Mouse (Mus musculus): ENCODE data around the gene Smarcb1. TPM values are rescaled to one million over a fixed set of nuclear protein-coding genes. Genes with fewer than 3 reads are reported as not detected.

The Smarcb1 gene
- polyA plus RNA-seq, 1 experiment from 2014 or later: 109 TPM

DNA sequence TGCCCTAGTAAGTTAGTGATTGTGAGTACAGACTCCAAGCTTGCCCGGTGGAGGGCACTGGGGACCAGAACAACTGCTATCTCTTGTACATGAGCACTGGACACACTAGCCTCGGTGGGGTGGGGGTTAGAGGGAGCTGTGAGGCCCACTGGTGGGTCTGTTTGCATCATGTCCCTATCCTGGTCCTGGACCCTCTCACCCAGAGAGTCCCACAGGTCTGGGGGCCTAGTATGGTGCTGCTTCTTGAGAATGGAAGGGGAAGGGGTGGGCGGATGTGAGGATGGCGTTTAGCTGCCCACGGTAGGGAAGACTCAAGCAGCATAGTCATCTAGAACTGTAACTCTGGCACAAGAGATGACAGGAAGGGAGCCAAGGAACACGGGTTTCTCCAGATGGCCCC, 66.6 kb downstream of the Smarcb1 start:
- ATAC-seq: no peak
- 77% methylated on average over 6 of the region's 6 CpGs for WGBS
- TF ChIP-seq CTCF (IDR thresholded peaks at IDR 0.05) (no peak), EP300 (IDR thresholded peaks at IDR 0.05) (no peak)

GRCm38 (mm10) chr10:75854096-75854495, 67.3 kb downstream of the Smarcb1 start:
- Histone ChIP-seq H3K27me3 (replicated peaks; ENCODE audit: insufficient read depth, low read length) (no peaks in the 10 kb centered on the region), H3K36me3 (ENCODE audit: insufficient read depth, low read length) (no peaks in the 10 kb centered on the region), H3K4me1 (ENCODE audit: insufficient read depth, low read depth, low read length) (peaks cover 3% of the 10 kb centered on the region; the same call in 1 of the 2 replicates), H3K4me3 (ENCODE audit: low read depth, low read length) (no peak overlapping the region), H3K9me3 (ENCODE audit: low read length) (no peaks in the 10 kb centered on the region), H3K9ac (replicated peaks; ENCODE audit: low read depth) (no peak overlapping the region), H3K27ac (ENCODE audit: low read length) (no peak overlapping the region), H3K4me2 (replicated peaks; ENCODE audit: low read depth, low read length) (no peak overlapping the region)
- TF ChIP-seq CTCF (IDR thresholded peaks at IDR 0.05) (no peak), EP300 (IDR thresholded peaks at IDR 0.05) (no peak)
- no peak for DNase-seq (ENCODE audit: low spot score)
- 38% methylated on average over 5 of the region's 5 CpGs for WGBS
- no peak for ATAC-seq

More for the DNA sequence above, 66.6 kb downstream of the Smarcb1 start:
- no peak overlapping the region for H3K27ac ChIP-seq (ENCODE audit: low read length)
- H3K4me1 ChIP-seq (ENCODE audit: insufficient read depth, low read depth, low read length): peaks cover 4% of the 10 kb centered on the region; the same call in 1 of the 2 replicates
- H3K36me3 ChIP-seq (ENCODE audit: insufficient read depth, low read length): no peaks in the 10 kb centered on the region
- no peaks in the 10 kb centered on the region for H3K27me3 ChIP-seq (replicated peaks; ENCODE audit: insufficient read depth, low read length)
- H3K9ac ChIP-seq (replicated peaks; ENCODE audit: low read depth): no peak overlapping the region
- H3K9me3 ChIP-seq (ENCODE audit: low read length): no peaks in the 10 kb centered on the region
- no peak for DNase-seq (ENCODE audit: low spot score)
- no peak overlapping the region for H3K4me3 ChIP-seq (ENCODE audit: low read depth, low read length)
- no peak overlapping the region for H3K4me2 ChIP-seq (replicated peaks; ENCODE audit: low read depth, low read length)

- no peaks in the 10 kb centered on the region for H3K4me1 ChIP-seq (ENCODE audit: insufficient read depth, low read depth, low read length)
- no peak overlapping the region for H3K27ac ChIP-seq (ENCODE audit: low read length)
- no peaks in the 10 kb centered on the region for H3K27me3 ChIP-seq (replicated peaks; ENCODE audit: insufficient read depth, low read length)
- DNase-seq (ENCODE audit: low spot score): peak; percentile 88
- H3K4me3 ChIP-seq (ENCODE audit: low read depth, low read length): no peak overlapping the region
- H3K9ac ChIP-seq (replicated peaks; ENCODE audit: low read depth): no peak overlapping the region
- peak; percentile 79 for ATAC-seq
- WGBS: 30% methylated on average over 10 of the region's 10 CpGs
- no peaks in the 10 kb centered on the region for H3K36me3 ChIP-seq (ENCODE audit: insufficient read depth, low read length)
- no peak overlapping the region for H3K4me2 ChIP-seq (replicated peaks; ENCODE audit: low read depth, low read length)
- no peaks in the 10 kb centered on the region for H3K9me3 ChIP-seq (ENCODE audit: low read length)
- TF ChIP-seq CTCF (IDR thresholded peaks at IDR 0.05) (peak; percentile 84), EP300 (IDR thresholded peaks at IDR 0.05) (no peak)
These were observed 68.0 kb downstream of the Smarcb1 start for GRCm38 (mm10) chr10:75853452-75853851.

DNA sequence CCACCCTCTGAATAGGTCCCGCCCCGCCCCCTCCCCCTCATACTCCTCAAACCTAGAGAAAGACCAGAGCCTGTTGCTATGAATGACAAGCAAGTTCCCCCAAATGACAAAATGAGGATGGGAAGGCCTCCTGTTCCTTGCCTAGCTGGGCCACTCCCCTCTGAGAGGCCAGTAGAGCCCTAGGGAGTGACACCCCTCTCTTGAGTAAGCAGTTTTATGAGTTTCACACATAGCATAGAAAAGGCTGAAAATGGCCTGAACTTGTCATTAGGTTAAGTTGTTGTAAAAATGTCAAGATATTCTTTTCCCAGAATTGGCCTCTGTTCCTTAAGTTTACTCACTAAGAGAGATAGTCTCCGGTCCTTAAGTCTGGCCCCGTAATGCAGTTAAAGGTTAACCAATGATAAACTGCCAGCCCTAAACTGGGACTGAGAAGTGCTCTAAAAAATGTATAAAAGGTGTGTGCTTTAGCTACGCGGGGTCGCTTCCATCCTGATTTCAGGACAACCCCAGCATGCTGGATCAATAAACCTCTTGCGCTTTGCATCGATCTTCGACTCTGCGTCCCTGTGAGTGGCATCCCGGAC, 68.8 kb downstream of the Smarcb1 start:
- WGBS: 70% methylated on average over 12 of the region's 12 CpGs
- no peak overlapping the region for H3K9ac ChIP-seq (replicated peaks; ENCODE audit: low read depth)

DNA sequence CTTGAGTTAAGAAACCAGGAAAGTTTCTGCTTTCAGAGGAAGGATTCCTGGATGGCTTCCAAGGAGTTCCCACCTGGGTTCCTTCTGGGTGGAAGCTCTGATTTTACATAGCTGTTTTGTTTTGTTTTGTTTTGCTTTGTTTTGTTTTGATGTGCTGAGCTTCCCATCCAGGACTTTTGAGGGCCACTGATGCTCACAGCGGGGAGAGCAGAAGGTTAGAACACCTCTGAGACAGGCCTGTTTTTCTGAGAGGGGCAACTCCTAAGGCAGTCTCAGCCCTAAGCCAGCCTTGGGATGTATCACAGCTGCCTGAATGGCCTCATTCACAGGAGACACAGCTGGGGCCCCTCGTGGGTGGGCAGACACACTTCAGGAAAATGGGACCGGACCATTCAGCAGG, 69.7 kb downstream of the Smarcb1 start:
- no peaks in the 10 kb centered on the region for H3K36me3 ChIP-seq (ENCODE audit: insufficient read depth, low read length)
- TF ChIP-seq CTCF (IDR thresholded peaks at IDR 0.05) (no peak), EP300 (IDR thresholded peaks at IDR 0.05) (no peak)
- no peaks in the 10 kb centered on the region for H3K27me3 ChIP-seq (replicated peaks; ENCODE audit: insufficient read depth, low read length)
- H3K4me2 ChIP-seq (replicated peaks; ENCODE audit: low read depth, low read length): no peak overlapping the region
- DNase-seq (ENCODE audit: low spot score) (no peak), ATAC-seq (no peak)
- no peaks in the 10 kb centered on the region for H3K9me3 ChIP-seq (ENCODE audit: low read length)
- H3K27ac ChIP-seq (ENCODE audit: low read length): no peak overlapping the region
- no peak overlapping the region for H3K4me3 ChIP-seq (ENCODE audit: low read depth, low read length)
- no peak overlapping the region for H3K9ac ChIP-seq (replicated peaks; ENCODE audit: low read depth)
- WGBS: 55% methylated on average over 3 of the region's 3 CpGs
- no peaks in the 10 kb centered on the region for H3K4me1 ChIP-seq (ENCODE audit: insufficient read depth, low read depth, low read length)

More for the DNA sequence above, 68.8 kb downstream of the Smarcb1 start:
- no peak for TF ChIP-seq CTCF (IDR thresholded peaks at IDR 0.05)
- TF ChIP-seq EP300 (IDR thresholded peaks at IDR 0.05): no peak
- Histone ChIP-seq H3K36me3 (ENCODE audit: insufficient read depth, low read length) (no peaks in the 10 kb centered on the region), H3K27ac (ENCODE audit: low read length) (no peak overlapping the region), H3K4me1 (ENCODE audit: insufficient read depth, low read depth, low read length) (no peaks in the 10 kb centered on the region), H3K4me2 (replicated peaks; ENCODE audit: low read depth, low read length) (no peak overlapping the region), H3K4me3 (ENCODE audit: low read depth, low read length) (no peak overlapping the region), H3K9me3 (ENCODE audit: low read length) (no peaks in the 10 kb centered on the region), H3K27me3 (replicated peaks; ENCODE audit: insufficient read depth, low read length) (no peaks in the 10 kb centered on the region)
- DNase-seq (ENCODE audit: low spot score) (no peak), ATAC-seq (no peak)

DNA sequence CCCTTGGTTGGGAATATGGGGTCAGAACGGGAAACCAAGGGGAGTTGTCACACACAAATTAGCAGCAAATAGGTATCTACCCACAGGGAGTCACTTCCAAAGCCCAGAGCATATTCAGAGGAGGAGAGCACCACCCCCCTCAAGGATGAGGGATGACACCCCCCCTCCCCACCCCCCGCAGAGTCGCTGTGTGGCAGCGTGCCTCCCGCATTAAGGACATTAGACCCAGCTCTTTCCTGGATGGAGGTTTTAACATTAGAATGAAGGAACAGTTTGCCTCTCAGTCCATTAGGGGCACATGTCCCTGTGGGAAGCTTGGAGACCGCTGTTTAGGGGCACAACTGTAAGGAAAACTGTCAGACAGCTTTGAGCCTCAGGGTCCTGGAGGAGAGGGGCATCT, 70.3 kb downstream of the Smarcb1 start:
- H3K4me3 ChIP-seq (ENCODE audit: low read depth, low read length): no peak overlapping the region
- no peak overlapping the region for H3K27ac ChIP-seq (ENCODE audit: low read length)
- no peaks in the 10 kb centered on the region for H3K36me3 ChIP-seq (ENCODE audit: insufficient read depth, low read length)
- TF ChIP-seq CTCF (IDR thresholded peaks at IDR 0.05) (no peak), EP300 (IDR thresholded peaks at IDR 0.05) (no peak)
- H3K27me3 ChIP-seq (replicated peaks; ENCODE audit: insufficient read depth, low read length): no peaks in the 10 kb centered on the region
- no peaks in the 10 kb centered on the region for H3K4me1 ChIP-seq (ENCODE audit: insufficient read depth, low read depth, low read length)
- no peaks in the 10 kb centered on the region for H3K9me3 ChIP-seq (ENCODE audit: low read length)
- H3K9ac ChIP-seq (replicated peaks; ENCODE audit: low read depth): no peak overlapping the region
- DNase-seq (ENCODE audit: low spot score) (no peak), ATAC-seq (no peak)
- no peak overlapping the region for H3K4me2 ChIP-seq (replicated peaks; ENCODE audit: low read depth, low read length)
- 19% methylated on average over 6 of the region's 6 CpGs for WGBS

GRCm38 (mm10) chr10:75848382-75848781, 73.0 kb downstream of the Smarcb1 start:
- Histone ChIP-seq H3K36me3 (ENCODE audit: insufficient read depth, low read length) (no peaks in the 10 kb centered on the region), H3K9ac (replicated peaks; ENCODE audit: low read depth) (no peak overlapping the region), H3K4me2 (replicated peaks; ENCODE audit: low read depth, low read length) (no peak overlapping the region), H3K27me3 (replicated peaks; ENCODE audit: insufficient read depth, low read length) (no peaks in the 10 kb centered on the region), H3K9me3 (ENCODE audit: low read length) (no peaks in the 10 kb centered on the region), H3K27ac (ENCODE audit: low read length) (no peak overlapping the region), H3K4me3 (ENCODE audit: low read depth, low read length) (no peak overlapping the region), H3K4me1 (ENCODE audit: insufficient read depth, low read depth, low read length) (no peaks in the 10 kb centered on the region)
- ATAC-seq (no peak), DNase-seq (ENCODE audit: low spot score) (no peak)
- WGBS: 26% methylated on average over 3 of the region's 3 CpGs
- no peak for TF ChIP-seq CTCF (IDR thresholded peaks at IDR 0.05)
- TF ChIP-seq EP300 (IDR thresholded peaks at IDR 0.05): no peak

Other genes with a start within 250 kb of the Smarcb1 start
- gene Cabin1, start 157.3 kb downstream of the Smarcb1 start, polyA plus RNA-seq (2015; fragmentation: Nextera tagmentation; extraction: Ambion mirVana): 33.1 and 34.5 TPM in 2 replicates
- 70.6 and 81.5 TPM in 2 replicates for gene Ddt, start 148.2 kb downstream of the Smarcb1 start, polyA plus RNA-seq (2015; fragmentation: Nextera tagmentation; extraction: Ambion mirVana)
- not detected in 2 replicates for gene Gm20441, start 140.7 kb downstream of the Smarcb1 start, polyA plus RNA-seq (2015; fragmentation: Nextera tagmentation; extraction: Ambion mirVana)
- gene Gstt3, start 140.2 kb downstream of the Smarcb1 start, polyA plus RNA-seq (2015; fragmentation: Nextera tagmentation; extraction: Ambion mirVana): 56.6 and 58.9 TPM in 2 replicates
- gene Gstt1, start 123.0 kb downstream of the Smarcb1 start, polyA plus RNA-seq (2015; fragmentation: Nextera tagmentation; extraction: Ambion mirVana): 36.4 and 38.3 TPM in 2 replicates
- gene Gstt4, start 99.1 kb downstream of the Smarcb1 start, polyA plus RNA-seq (2015; fragmentation: Nextera tagmentation; extraction: Ambion mirVana): not detected in 2 replicates
- gene Gstt2, start 84.2 kb downstream of the Smarcb1 start, polyA plus RNA-seq (2015; fragmentation: Nextera tagmentation; extraction: Ambion mirVana): 40.6 and 44.7 TPM in 2 replicates
- gene Mif, start 61.4 kb downstream of the Smarcb1 start, polyA plus RNA-seq (2015; fragmentation: Nextera tagmentation; extraction: Ambion mirVana): 280 and 356 TPM in 2 replicates
- 1.2 TPM in 2 replicates for gene Derl3, start 28.2 kb downstream of the Smarcb1 start, polyA plus RNA-seq (2015; fragmentation: Nextera tagmentation; extraction: Ambion mirVana)
- 299 and 347 TPM in 2 replicates for gene Chchd10, start 11.5 kb upstream of the Smarcb1 start, polyA plus RNA-seq (2015; fragmentation: Nextera tagmentation; extraction: Ambion mirVana)
- gene Mmp11, start 14.9 kb upstream of the Smarcb1 start, polyA plus RNA-seq (2015; fragmentation: Nextera tagmentation; extraction: Ambion mirVana): 118 and 127 TPM in 2 replicates
- 5.5 and 6.0 TPM in 2 replicates for gene Gm867, start 19.1 kb upstream of the Smarcb1 start, polyA plus RNA-seq (2015; fragmentation: Nextera tagmentation; extraction: Ambion mirVana)
- gene Vpreb3, start 21.4 kb upstream of the Smarcb1 start, polyA plus RNA-seq (2015; fragmentation: Nextera tagmentation; extraction: Ambion mirVana): 8.8 and 10.1 TPM in 2 replicates
- gene Gm5134, start 32.9 kb upstream of the Smarcb1 start, polyA plus RNA-seq (2015; fragmentation: Nextera tagmentation; extraction: Ambion mirVana): 0.12 TPM in 1 of 2 replicates, not detected in the other
- gene Zfp280b, start 111.0 kb upstream of the Smarcb1 start, polyA plus RNA-seq (2015; fragmentation: Nextera tagmentation; extraction: Ambion mirVana): 8.8 and 9.4 TPM in 2 replicates
- 0.04 TPM in 1 of 2 replicates, not detected in the other for gene Slc5a4b, start 189.3 kb upstream of the Smarcb1 start, polyA plus RNA-seq (2015; fragmentation: Nextera tagmentation; extraction: Ambion mirVana)
- not detected in 2 replicates for gene Slc5a4a, start 225.8 kb upstream of the Smarcb1 start, polyA plus RNA-seq (2015; fragmentation: Nextera tagmentation; extraction: Ambion mirVana)